Mouse (Mus musculus) erythroid progenitor cell, adult 5-6 weeks (primary cell): ENCODE results near the gene Iqgap3. TPM values are rescaled to one million over a fixed set of nuclear protein-coding genes. Genes with fewer than 3 reads are reported as not detected.

Experiments used
- total RNA-seq, 2 experiments: library from RNA; stranded (forward) in 1 of 2; stranded (reverse) in 1 of 2; fragments of 150-400 nt in 1 of 2; fragments of 186-747, 209-891 nt in 1 of 2; gene quantifications; 2 replicates each; pipeline versions ENCODE4 v1.2.3 to v1.2.4; 2015 to 2017; ENCODE audit warnings: low replicate concordance in 2 of 2

The Iqgap3 gene
- total RNA-seq, 2 experiments from 2014 or later, result 29.8 to 60.7 TPM

Other genes with a start within 250 kb of the Iqgap3 start
- 1.3 and 1.4 TPM in 2 replicates for gene Sh2d2a, start 235.2 kb upstream of the Iqgap3 start, total RNA-seq (2015; ENCODE audit: low replicate concordance)
- gene Sh2d2a, start 235.2 kb upstream of the Iqgap3 start, total RNA-seq (2017; ENCODE audit: low replicate concordance), result 0.51 and 0.83 TPM in 2 replicates
- gene Prcc, start 196.4 kb upstream of the Iqgap3 start, total RNA-seq (2015; ENCODE audit: low replicate concordance), result 12.6 and 17.7 TPM in 2 replicates
- 12.0 and 13.2 TPM in 2 replicates for gene Prcc, start 196.4 kb upstream of the Iqgap3 start, total RNA-seq (2017; ENCODE audit: low replicate concordance)
- 255 and 262 TPM in 2 replicates for gene Hdgf, start 175.7 kb upstream of the Iqgap3 start, total RNA-seq (2015; ENCODE audit: low replicate concordance)
- 349 and 393 TPM in 2 replicates for gene Hdgf, start 175.7 kb upstream of the Iqgap3 start, total RNA-seq (2017; ENCODE audit: low replicate concordance)
- 68.1 and 70.4 TPM in 2 replicates for gene Mrpl24, start 162.5 kb upstream of the Iqgap3 start, total RNA-seq (2015; ENCODE audit: low replicate concordance)
- gene Mrpl24, start 162.5 kb upstream of the Iqgap3 start, total RNA-seq (2017; ENCODE audit: low replicate concordance), result 31.3 and 38.0 TPM in 2 replicates
- gene Isg20l2, start 151.7 kb upstream of the Iqgap3 start, total RNA-seq (2015; ENCODE audit: low replicate concordance), result 13.3 and 16.8 TPM in 2 replicates
- gene Isg20l2, start 151.7 kb upstream of the Iqgap3 start, total RNA-seq (2017; ENCODE audit: low replicate concordance), result 11.6 and 11.7 TPM in 2 replicates
- 2.5 and 5.0 TPM in 2 replicates for gene Rrnad1, start 151.3 kb upstream of the Iqgap3 start, total RNA-seq (2015; ENCODE audit: low replicate concordance)
- 4.9 and 5.3 TPM in 2 replicates for gene Rrnad1, start 151.3 kb upstream of the Iqgap3 start, total RNA-seq (2017; ENCODE audit: low replicate concordance)
- gene Crabp2, start 133.3 kb upstream of the Iqgap3 start, total RNA-seq (2015; ENCODE audit: low replicate concordance), result not detected in 2 replicates
- not detected in 2 replicates for gene Crabp2, start 133.3 kb upstream of the Iqgap3 start, total RNA-seq (2017; ENCODE audit: low replicate concordance)
- not detected in 2 replicates for gene Nes, start 110.9 kb upstream of the Iqgap3 start, total RNA-seq (2015; ENCODE audit: low replicate concordance)
- not detected in 2 replicates for gene Nes, start 110.9 kb upstream of the Iqgap3 start, total RNA-seq (2017; ENCODE audit: low replicate concordance)
- gene Bcan, start 81.7 kb upstream of the Iqgap3 start, total RNA-seq (2015; ENCODE audit: low replicate concordance), result not detected in 2 replicates
- gene Bcan, start 81.7 kb upstream of the Iqgap3 start, total RNA-seq (2017; ENCODE audit: low replicate concordance), result not detected in 2 replicates
- not detected in 2 replicates for gene Hapln2, start 54.4 kb upstream of the Iqgap3 start, total RNA-seq (2015; ENCODE audit: low replicate concordance)
- not detected in 2 replicates for gene Hapln2, start 54.4 kb upstream of the Iqgap3 start, total RNA-seq (2017; ENCODE audit: low replicate concordance)
- 3.6 and 8.4 TPM in 2 replicates for gene Gpatch4, start 38.9 kb upstream of the Iqgap3 start, total RNA-seq (2015; ENCODE audit: low replicate concordance)
- 3.6 and 5.4 TPM in 2 replicates for gene Gpatch4, start 38.9 kb upstream of the Iqgap3 start, total RNA-seq (2017; ENCODE audit: low replicate concordance)
- 11.9 and 12.2 TPM in 2 replicates for gene Naxe, start 23.5 kb upstream of the Iqgap3 start, total RNA-seq (2015; ENCODE audit: low replicate concordance)
- 5.5 and 7.6 TPM in 2 replicates for gene Naxe, start 23.5 kb upstream of the Iqgap3 start, total RNA-seq (2017; ENCODE audit: low replicate concordance)
- not detected in 2 replicates for gene Ttc24, start 3.7 kb upstream of the Iqgap3 start, total RNA-seq (2015; ENCODE audit: low replicate concordance)
- not detected in 2 replicates for gene Ttc24, start 3.7 kb upstream of the Iqgap3 start, total RNA-seq (2017; ENCODE audit: low replicate concordance)
- gene Mef2d, start 60.4 kb downstream of the Iqgap3 start, total RNA-seq (2015; ENCODE audit: low replicate concordance), result 36.9 and 37.8 TPM in 2 replicates
- 15.3 and 16.9 TPM in 2 replicates for gene Mef2d, start 60.4 kb downstream of the Iqgap3 start, total RNA-seq (2017; ENCODE audit: low replicate concordance)
- gene Rhbg, start 172.7 kb downstream of the Iqgap3 start, total RNA-seq (2015; ENCODE audit: low replicate concordance), result not detected in 2 replicates
- not detected in 2 replicates for gene Rhbg, start 172.7 kb downstream of the Iqgap3 start, total RNA-seq (2017; ENCODE audit: low replicate concordance)
- not detected in 2 replicates for gene Gm38392, start 205.2 kb downstream of the Iqgap3 start, total RNA-seq (2015; ENCODE audit: low replicate concordance)
- not detected in 2 replicates for gene Gm38392, start 205.2 kb downstream of the Iqgap3 start, total RNA-seq (2017; ENCODE audit: low replicate concordance)
- not detected in 2 replicates for gene Tsacc, start 215.0 kb downstream of the Iqgap3 start, total RNA-seq (2015; ENCODE audit: low replicate concordance)
- not detected in 2 replicates for gene Tsacc, start 215.0 kb downstream of the Iqgap3 start, total RNA-seq (2017; ENCODE audit: low replicate concordance)
- gene Cct3, start 215.1 kb downstream of the Iqgap3 start, total RNA-seq (2015; ENCODE audit: low replicate concordance), result 105 and 118 TPM in 2 replicates
- gene Cct3, start 215.1 kb downstream of the Iqgap3 start, total RNA-seq (2017; ENCODE audit: low replicate concordance), result 43.0 and 53.2 TPM in 2 replicates
- gene Glmp, start 243.1 kb downstream of the Iqgap3 start, total RNA-seq (2015; ENCODE audit: low replicate concordance), result 17.7 and 47.4 TPM in 2 replicates
- 5.0 and 10.4 TPM in 2 replicates for gene Glmp, start 243.1 kb downstream of the Iqgap3 start, total RNA-seq (2017; ENCODE audit: low replicate concordance)